Comparison of ENCODE assay signal across 8 mouse cellular contexts in the genomic region with DNA sequence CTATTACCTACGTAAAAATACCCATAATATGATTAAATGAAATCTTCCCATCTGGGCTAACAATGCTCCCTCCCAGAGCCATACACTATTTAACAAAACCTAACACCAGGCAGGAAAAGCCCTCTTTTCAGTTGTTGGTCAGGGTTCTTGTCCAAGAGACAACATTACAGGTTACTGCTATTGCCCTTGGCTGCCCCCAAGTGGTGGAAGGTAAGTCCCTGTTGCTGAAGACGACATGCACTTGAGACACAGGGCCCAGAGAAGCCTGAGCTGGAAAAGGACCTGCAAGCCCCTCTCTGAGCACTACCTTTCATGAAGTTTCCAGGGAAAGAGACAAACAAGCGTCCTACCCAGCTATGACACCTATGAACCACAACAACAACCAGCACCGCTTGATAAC. TPM values are rescaled to one million over a fixed set of nuclear protein-coding genes. Genes with fewer than 3 reads are reported as not detected.
DNase-seq lines count a peak whose midpoint lies in the region; ATAC-seq and TF ChIP-seq lines count a peak whose summit lies in the region.

No protein-coding gene starts in this region.

- no peaks in the 10 kb centered on the region for H3K27me3 ChIP-seq in midbrain, postnatal 0 days (ENCODE audit: insufficient read depth, low read length)

- no peak overlapping the region for H3K4me3 ChIP-seq in midbrain, postnatal 0 days (ENCODE audit: low read depth, low read length)

- WGBS in midbrain, postnatal 0 days = 52% methylated on average over 4 of the region's 4 CpGs

- ATAC-seq in activated CD4-positive, CD25-positive, alpha-beta regulatory T cell, adult 4 months = peak; percentile 65
- no peak for ATAC-seq in midbrain, postnatal 0 days (ENCODE audit: low FRiP score)

- H3K4me1 ChIP-seq in midbrain, postnatal 0 days (ENCODE audit: insufficient read depth, low read length) = no peaks in the 10 kb centered on the region

- DNase-seq in heart, adult 8-10 months (ENCODE audit: low spot score) = peak; percentile 13
- DNase-seq in heart, adult 11 months = no peak
- DNase-seq in A20 (ENCODE audit: low read depth, low spot score) = peak; percentile 70
- DNase-seq in embryo, embryonic 10 days (ENCODE audit: low spot score) = peak; percentile 77
- DNase-seq in kidney, postnatal 14 days = peak; percentile 62
- DNase-seq in midbrain, postnatal 0 days (ENCODE audit: low spot score) = peak; percentile 64
- peak; percentile 55 for DNase-seq in thymus, postnatal 0 days (ENCODE audit: low spot score)

- H3K9me3 ChIP-seq in midbrain, postnatal 0 days (ENCODE audit: low read length) = no peaks in the 10 kb centered on the region

- peaks cover 17% of the 10 kb centered on the region; the same call in 1 of the 2 replicates for H3K36me3 ChIP-seq in midbrain, postnatal 0 days (ENCODE audit: insufficient read depth, low read length)

- H3K4me2 ChIP-seq in midbrain, postnatal 0 days (ENCODE audit: low read depth, low read length, poor library complexity, severe bottlenecking) = no peak overlapping the region

- H3K27ac ChIP-seq in midbrain, postnatal 0 days (ENCODE audit: low read depth, low read length) = no peak overlapping the region

- peak; percentile 85 for TF ChIP-seq CTCF in midbrain, postnatal 0 days (IDR thresholded peaks at IDR 0.05)

- no peak overlapping the region for H3K9ac ChIP-seq in midbrain, postnatal 0 days (replicated peaks; ENCODE audit: low read length, poor library complexity, severe bottlenecking)

RNA-seq across cellular contexts. Expression of gene Cog7, which starts 6.5 kb away (rescaled TPM):
- total RNA-seq in heart, adult 8-10 months (2022) = 10 to 100 TPM; 19.1 to 20.6 (median 20.1) TPM
- 10 to 100 TPM in 1 of 2 experiments, 1 to 10 TPM in 1; 8.3 to 10.3 TPM for polyA plus RNA-seq in activated CD4-positive, CD25-positive, alpha-beta regulatory T cell, adult 4 months (2017; shearing (Covaris generic))
- total RNA-seq in midbrain, postnatal 0 days (2014; rRNA removed) = 34.9 and 41.3 TPM in 2 replicates
- 22.4 and 27.4 TPM in 2 replicates for polyA plus RNA-seq in midbrain, postnatal 0 days (2015; fragmentation: Nextera tagmentation; extraction: Ambion mirVana)
- 5.5 and 10.9 TPM in 2 replicates for polyA plus RNA-seq in thymus, postnatal 0 days (2015; fragmentation: Nextera tagmentation; extraction: Ambion mirVana)

RNA-seq across cellular contexts. Expression of gene Gga2, which starts 46.0 kb away (rescaled TPM):
- total RNA-seq in heart, adult 8-10 months (2022) = 10 to 100 TPM; 31.7 to 39.2 (median 35.4) TPM
- polyA plus RNA-seq in activated CD4-positive, CD25-positive, alpha-beta regulatory T cell, adult 4 months (2017; shearing (Covaris generic)) = 1 to 10 TPM in 1 of 2 experiments, under 1 TPM in 1; 0.83 to 2.4 TPM
- 25.4 and 27.2 TPM in 2 replicates for total RNA-seq in midbrain, postnatal 0 days (2014; rRNA removed)
- 20.1 and 22.2 TPM in 2 replicates for polyA plus RNA-seq in midbrain, postnatal 0 days (2015; fragmentation: Nextera tagmentation; extraction: Ambion mirVana)
- polyA plus RNA-seq in thymus, postnatal 0 days (2015; fragmentation: Nextera tagmentation; extraction: Ambion mirVana) = 27.0 and 27.9 TPM in 2 replicates
